Mouse (Mus musculus): ENCODE measurements around the gene H2-D1.
"Not testable (repeated sequence)": the region's sequence is repeated elsewhere in the genome, so short reads cannot be mapped to it uniquely, and the experiment has no call there.

Gene H2-D1

GRCm38 (mm10) chr17:35257378-35257777, 5.2 kb upstream of the H2-D1 start:
- DNase-seq (ENCODE audit: low read depth, low spot score) = no peak

- peak; percentile 90 for DNase-seq (ENCODE audit: low read depth, low spot score)
These were observed 4.6 kb upstream of the H2-D1 start for GRCm38 (mm10) chr17:35257824-35258491.

- no peak for DNase-seq (ENCODE audit: low read depth, low spot score)
These were observed 3.7 kb upstream of the H2-D1 start for GRCm38 (mm10) chr17:35258492-35259478.

GRCm38 (mm10) chr17:35259621-35260020, 2.9 kb upstream of the H2-D1 start:
- DNase-seq (ENCODE audit: low read depth, low spot score) = no peak

- no peak for DNase-seq (ENCODE audit: low read depth, low spot score)
These were observed 879 bp upstream of the H2-D1 start for GRCm38 (mm10) chr17:35261651-35262050.

GRCm38 (mm10) chr17:35263523-35263883, 973 bp downstream of the H2-D1 start:
- DNase-seq (ENCODE audit: low read depth, low spot score) = no peak

- no peak for DNase-seq (ENCODE audit: low read depth, low spot score)
These were observed 5.0 kb downstream of the H2-D1 start for GRCm38 (mm10) chr17:35267399-35268086.

- DNase-seq (ENCODE audit: low read depth, low spot score) = peak; percentile 80
These were observed 7.3 kb downstream of the H2-D1 start for GRCm38 (mm10) chr17:35269653-35270347.

GRCm38 (mm10) chr17:35272249-35272648, 9.7 kb downstream of the H2-D1 start:
- DNase-seq (ENCODE audit: low read depth, low spot score) = no peak

GRCm38 (mm10) chr17:35274770-35275169, 12.2 kb downstream of the H2-D1 start:
- DNase-seq (ENCODE audit: low read depth, low spot score) = peak; percentile 85

GRCm38 (mm10) chr17:35276304-35276864, 13.9 kb downstream of the H2-D1 start:
- DNase-seq (ENCODE audit: low read depth, low spot score) = no peak

GRCm38 (mm10) chr17:35278049-35278448, 15.5 kb downstream of the H2-D1 start:
- DNase-seq (ENCODE audit: low read depth, low spot score) = no peak

GRCm38 (mm10) chr17:35278957-35279688, 16.6 kb downstream of the H2-D1 start:
- no peak for DNase-seq (ENCODE audit: low read depth, low spot score)

GRCm38 (mm10) chr17:35280276-35280675, 17.7 kb downstream of the H2-D1 start:
- no peak for DNase-seq (ENCODE audit: low read depth, low spot score)

- DNase-seq (ENCODE audit: low read depth, low spot score) = no peak
These were observed 22.9 kb downstream of the H2-D1 start for GRCm38 (mm10) chr17:35285431-35285830.

- peak; percentile 64 for DNase-seq (ENCODE audit: low read depth, low spot score)
These were observed 33.3 kb downstream of the H2-D1 start for GRCm38 (mm10) chr17:35295796-35296195.

GRCm38 (mm10) chr17:35300261-35300945, 37.9 kb downstream of the H2-D1 start:
- DNase-seq (ENCODE audit: low read depth, low spot score) = not testable (repeated sequence)

GRCm38 (mm10) chr17:35301645-35302258, 39.2 kb downstream of the H2-D1 start:
- DNase-seq (ENCODE audit: low read depth, low spot score) = peak; percentile 83

- DNase-seq (ENCODE audit: low read depth, low spot score) = no peak
These were observed 40.7 kb downstream of the H2-D1 start for GRCm38 (mm10) chr17:35303271-35303670.

Data from forelimb bud, embryonic 11.5 days (tissue).